Mouse (Mus musculus): Measurements from ENCODE around the gene Psmd11. TPM values are rescaled to one million over a fixed set of nuclear protein-coding genes. Genes with fewer than 3 reads are reported as not detected.
A peak's percentile ranks its signal among the peaks of the same experiment; 100 is the strongest.

The Psmd11 gene
- polyA plus RNA-seq, 1 experiment from 2014 or later: 233 TPM

DNA sequence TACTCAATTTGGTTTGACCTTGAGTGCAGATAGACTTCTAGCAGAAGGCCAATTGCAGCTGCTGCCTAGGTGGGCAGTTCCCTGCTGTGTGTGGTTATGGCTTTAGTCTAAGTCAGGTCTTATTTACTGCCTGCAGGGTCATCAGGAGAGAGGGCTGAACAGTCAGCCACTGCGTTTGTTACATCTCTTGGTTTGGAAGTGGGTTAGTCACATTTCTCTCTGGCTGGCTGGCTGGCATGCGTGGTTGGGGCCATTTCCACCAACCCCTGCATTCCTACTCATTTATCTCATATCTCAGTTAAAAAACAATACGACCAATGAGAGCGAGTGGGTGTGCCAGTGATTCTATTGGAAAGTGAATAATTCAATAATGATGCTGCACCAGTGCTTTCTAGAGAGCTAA, 71.1 kb downstream of the Psmd11 start:
- Histone ChIP-seq H3K4me2 (no peak overlapping the region), H3K4me3 (no peak overlapping the region), H3K27ac (no peak overlapping the region), H3K36me3 (no peaks in the 10 kb centered on the region), H3K4me1 (peaks cover 13% of the 10 kb centered on the region), H3K27me3 (replicated peaks) (no peaks in the 10 kb centered on the region), H3K9me3 (replicated peaks) (no peaks in the 10 kb centered on the region), H3K9ac (no peak overlapping the region)
- 62% methylated on average over 4 of the region's 4 CpGs for WGBS (ENCODE audit: insufficient replicate concordance)
- no peak for ATAC-seq

DNA sequence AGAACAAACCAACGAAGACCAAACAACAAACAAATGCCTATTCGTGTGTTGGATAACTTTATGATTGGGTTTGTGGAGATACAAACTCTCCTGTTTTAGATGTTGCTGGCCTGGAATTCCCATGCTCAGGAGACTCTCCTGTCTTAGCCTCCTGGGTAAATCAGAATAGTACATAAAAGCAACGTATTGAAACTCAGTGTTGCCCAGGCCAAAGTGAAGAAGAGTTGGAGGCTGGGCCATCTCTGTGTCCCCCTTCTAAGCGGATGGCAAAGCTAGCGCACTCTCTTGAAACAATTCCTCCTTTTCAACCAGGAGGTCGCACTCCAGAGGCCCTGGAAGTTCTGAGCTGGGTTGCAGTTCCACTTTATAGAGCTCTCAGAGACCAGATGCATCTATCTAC, 74.9 kb downstream of the Psmd11 start:
- Histone ChIP-seq H3K27ac (no peak overlapping the region), H3K4me1 (peaks cover 18% of the 10 kb centered on the region), H3K36me3 (no peaks in the 10 kb centered on the region), H3K4me3 (no peak overlapping the region), H3K4me2 (no peak overlapping the region), H3K9ac (no peak overlapping the region), H3K9me3 (replicated peaks) (no peaks in the 10 kb centered on the region), H3K27me3 (replicated peaks) (no peaks in the 10 kb centered on the region)
- 72% methylated on average over 6 of the region's 6 CpGs for WGBS (ENCODE audit: insufficient replicate concordance)
- ATAC-seq: no peak

DNA sequence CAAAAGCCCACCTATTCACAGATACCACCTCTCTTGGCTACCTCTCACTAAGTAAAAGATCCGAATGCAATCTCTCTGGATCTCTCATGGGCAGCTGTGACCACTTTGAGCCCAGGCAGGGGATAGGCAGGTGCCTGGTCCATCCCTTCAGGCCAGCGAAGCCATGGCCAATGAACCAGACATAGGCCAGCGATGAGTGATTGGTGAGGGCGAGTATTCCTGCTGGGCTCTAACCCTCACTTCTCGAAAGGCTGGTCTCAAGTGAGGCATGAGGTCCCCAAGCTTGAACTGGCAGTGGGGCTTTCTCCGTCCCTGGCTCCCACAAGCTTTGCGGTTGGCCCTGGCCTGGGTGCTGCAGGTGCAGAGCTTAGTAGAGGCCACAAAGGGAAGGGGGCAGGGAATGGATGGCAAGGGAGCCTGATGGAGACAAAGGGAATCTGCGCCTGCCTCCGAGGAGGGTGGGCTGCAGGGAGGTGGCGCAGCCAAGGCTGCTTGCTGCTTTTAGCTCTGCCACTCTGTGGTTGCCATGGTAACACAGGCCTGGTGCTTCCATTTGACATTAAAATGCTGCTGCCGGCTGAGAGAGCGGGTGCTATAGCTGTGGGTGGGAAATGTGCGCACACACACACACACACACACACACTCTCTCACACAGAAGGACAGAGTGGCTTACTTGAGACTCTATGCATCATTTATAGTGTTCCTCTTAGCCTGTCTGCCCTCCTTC, 75.5 kb downstream of the Psmd11 start:
- no peak for ATAC-seq

DNA sequence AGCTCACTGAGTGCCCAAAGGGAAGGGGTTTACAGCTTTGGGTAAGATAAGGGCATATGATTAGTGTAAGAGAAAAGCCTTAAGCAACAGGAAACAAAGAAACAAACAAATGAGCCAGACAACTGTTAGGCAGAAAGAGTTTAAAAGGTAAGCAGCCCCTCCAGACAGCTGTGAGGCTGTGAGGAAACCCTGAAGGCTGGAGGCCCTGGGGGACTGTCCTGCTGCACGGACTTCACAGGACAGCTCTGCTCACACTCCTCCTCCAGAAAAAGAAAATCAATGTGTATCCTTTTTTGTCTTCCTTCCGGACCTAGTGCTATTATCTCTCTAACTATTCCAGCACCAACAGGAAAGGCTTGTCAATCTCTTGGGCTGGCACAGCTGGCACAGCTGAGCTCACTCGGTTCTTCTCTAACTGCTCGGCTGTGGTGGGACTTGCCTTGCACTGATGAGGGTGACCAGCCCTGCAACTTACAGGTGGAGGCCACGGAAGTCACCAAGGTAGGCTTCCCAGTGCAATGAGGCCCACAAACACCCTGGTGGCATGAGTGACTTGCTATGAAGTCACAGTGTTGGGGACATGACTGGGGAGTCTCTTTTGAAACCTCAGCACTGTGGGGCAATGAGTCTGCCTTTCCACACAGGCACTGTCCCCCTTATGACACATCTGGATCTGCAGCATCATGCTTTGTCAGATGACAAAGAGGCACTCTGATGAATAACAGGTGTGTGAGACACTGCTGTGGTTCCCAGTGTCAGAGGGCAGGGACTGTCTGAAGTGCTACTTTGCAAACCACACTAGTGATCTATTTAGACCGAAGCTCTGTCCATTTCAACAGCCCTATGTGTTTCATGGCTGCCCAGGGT, 76.3 kb downstream of the Psmd11 start:
- no peak overlapping the region for H3K4me3 ChIP-seq
- H3K9me3 ChIP-seq (replicated peaks): no peaks in the 10 kb centered on the region
- no peak overlapping the region for H3K27ac ChIP-seq
- peaks cover 6% of the 10 kb centered on the region; the same call in 1 of the 2 replicates for H3K27me3 ChIP-seq (replicated peaks)
- ATAC-seq: no peak
- no peak overlapping the region for H3K9ac ChIP-seq
- 34% methylated on average over 6 of the region's 6 CpGs for WGBS (ENCODE audit: insufficient replicate concordance)
- H3K36me3 ChIP-seq: no peaks in the 10 kb centered on the region
- no peak overlapping the region for H3K4me2 ChIP-seq
- peaks cover 21% of the 10 kb centered on the region for H3K4me1 ChIP-seq

More for the DNA sequence above, 75.5 kb downstream of the Psmd11 start:
- Histone ChIP-seq H3K4me1 (peaks cover 22% of the 10 kb centered on the region), H3K4me2 (no peak overlapping the region), H3K36me3 (no peaks in the 10 kb centered on the region), H3K9me3 (replicated peaks) (no peaks in the 10 kb centered on the region), H3K27ac (no peak overlapping the region), H3K9ac (no peak overlapping the region), H3K27me3 (replicated peaks) (0 out of 2 replicates have a peak, but pooled peaks cover under 1% of the 10 kb centered on the region), H3K4me3 (no peak overlapping the region)
- WGBS (ENCODE audit: insufficient replicate concordance): 54% methylated on average over 13 of the region's 13 CpGs

GRCm38 (mm10) chr11:80505581-80505980, 77.2 kb downstream of the Psmd11 start:
- no peak overlapping the region for H3K9ac ChIP-seq
- peaks cover 20% of the 10 kb centered on the region; the same call in 1 of the 2 replicates for H3K4me1 ChIP-seq
- H3K36me3 ChIP-seq: no peaks in the 10 kb centered on the region
- ATAC-seq: no peak
- no peak overlapping the region for H3K4me3 ChIP-seq
- no peak overlapping the region for H3K27ac ChIP-seq
- H3K9me3 ChIP-seq (replicated peaks): no peaks in the 10 kb centered on the region
- no peak overlapping the region for H3K4me2 ChIP-seq
- 77% methylated on average over 3 of the region's 3 CpGs for WGBS (ENCODE audit: insufficient replicate concordance)
- peaks cover 10% of the 10 kb centered on the region; the same call in 1 of the 2 replicates for H3K27me3 ChIP-seq (replicated peaks)

- H3K27ac ChIP-seq: no peak overlapping the region
- H3K4me3 ChIP-seq: no peak overlapping the region
- no peaks in the 10 kb centered on the region for H3K36me3 ChIP-seq
- no peak overlapping the region for H3K9ac ChIP-seq
- ATAC-seq: no peak
- peaks cover 10% of the 10 kb centered on the region; the same call in 1 of the 2 replicates for H3K27me3 ChIP-seq (replicated peaks)
- H3K9me3 ChIP-seq (replicated peaks): no peaks in the 10 kb centered on the region
- no peak overlapping the region for H3K4me2 ChIP-seq
- peaks cover 20% of the 10 kb centered on the region; the same call in 1 of the 2 replicates for H3K4me1 ChIP-seq
Measured at GRCm38 (mm10) chr11:80506483-80506882, 78.1 kb downstream of the Psmd11 start.

GRCm38 (mm10) chr11:80507791-80508190, 79.4 kb downstream of the Psmd11 start:
- Histone ChIP-seq H3K4me1 (peaks cover 20% of the 10 kb centered on the region; the same call in 1 of the 2 replicates), H3K9ac (no peak overlapping the region), H3K4me3 (no peak overlapping the region), H3K4me2 (no peak overlapping the region), H3K27me3 (replicated peaks) (peaks cover 10% of the 10 kb centered on the region; the same call in 1 of the 2 replicates), H3K9me3 (replicated peaks) (no peaks in the 10 kb centered on the region), H3K36me3 (no peaks in the 10 kb centered on the region), H3K27ac (no peak overlapping the region)
- ATAC-seq: no peak
- WGBS (ENCODE audit: insufficient replicate concordance): 62% methylated on average over 5 of the region's 6 CpGs

DNA sequence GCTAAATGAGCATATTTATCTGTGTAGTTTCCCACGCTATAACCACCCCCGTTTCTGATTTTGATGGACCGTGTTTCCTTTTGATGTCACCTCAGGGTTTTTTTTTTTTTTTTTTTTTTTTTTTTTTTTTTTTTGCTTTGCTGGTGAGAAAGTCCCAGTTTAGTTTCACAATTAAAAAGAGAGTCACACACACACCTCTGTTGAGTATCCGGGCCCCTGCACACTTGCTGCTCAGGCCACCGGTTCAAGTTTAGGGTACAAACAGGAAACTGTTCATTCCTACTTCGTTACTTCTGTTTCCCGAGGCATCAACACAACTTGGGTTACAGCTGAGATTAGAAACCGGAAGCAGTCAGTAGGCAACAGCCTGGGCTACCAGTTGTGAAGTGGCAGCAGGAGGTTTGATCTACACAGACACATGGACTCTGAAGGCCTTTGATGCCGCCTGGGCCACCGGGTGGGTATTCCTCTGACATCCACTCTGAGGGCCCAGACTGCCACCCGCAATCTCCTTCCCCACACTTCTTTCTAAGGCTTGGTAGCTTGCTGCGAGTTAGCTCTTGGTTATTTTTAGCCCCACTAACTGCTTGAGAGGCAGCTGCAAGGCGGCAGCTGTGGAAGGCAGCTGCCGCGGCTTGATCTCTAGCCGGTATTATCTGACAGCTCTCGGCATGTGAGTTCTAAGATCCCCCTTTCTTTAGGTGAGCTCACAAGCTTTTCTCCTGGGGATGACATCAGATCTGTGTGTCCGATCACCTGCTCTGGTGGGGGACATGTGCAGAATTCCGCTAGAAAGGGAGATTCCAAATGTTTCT, 80.2 kb downstream of the Psmd11 start:
- Histone ChIP-seq H3K4me3 (no peak overlapping the region), H3K9ac (no peak overlapping the region)
- WGBS (ENCODE audit: insufficient replicate concordance): 15% methylated on average over 19 of the region's 19 CpGs

DNA sequence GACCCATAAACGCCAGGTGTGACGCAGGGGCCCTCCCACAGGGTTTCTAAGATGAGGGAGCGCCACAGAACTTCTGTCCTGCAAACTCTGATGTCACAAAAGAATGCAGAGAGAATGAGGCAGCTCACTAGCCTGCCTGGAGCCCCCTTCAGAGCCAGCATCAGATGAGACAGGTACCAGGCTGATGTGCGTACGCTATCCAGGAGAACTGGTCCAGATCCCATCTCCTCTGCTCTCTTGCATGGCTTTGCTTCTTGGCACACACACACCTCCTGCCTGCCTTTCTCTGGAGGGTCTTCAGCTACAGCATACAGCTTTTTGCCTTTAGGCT, 80.7 kb downstream of the Psmd11 start:
- Histone ChIP-seq H3K9ac (no peak overlapping the region), H3K36me3 (no peaks in the 10 kb centered on the region), H3K4me3 (no peak overlapping the region), H3K4me1 (peaks cover 16% of the 10 kb centered on the region; the same call in 1 of the 2 replicates), H3K9me3 (replicated peaks) (no peaks in the 10 kb centered on the region), H3K27me3 (replicated peaks) (peaks cover 10% of the 10 kb centered on the region; the same call in 1 of the 2 replicates), H3K27ac (no peak overlapping the region), H3K4me2 (peak overlapping the region; percentile 27; the same call in 1 of the 2 replicates)
- WGBS (ENCODE audit: insufficient replicate concordance): 65% methylated on average over 5 of the region's 5 CpGs
- ATAC-seq: no peak

More for the DNA sequence above, 80.2 kb downstream of the Psmd11 start:
- Histone ChIP-seq H3K27ac (no peak overlapping the region), H3K9me3 (replicated peaks) (no peaks in the 10 kb centered on the region), H3K4me1 (peaks cover 20% of the 10 kb centered on the region; the same call in 1 of the 2 replicates), H3K27me3 (replicated peaks) (peaks cover 10% of the 10 kb centered on the region; the same call in 1 of the 2 replicates), H3K36me3 (no peaks in the 10 kb centered on the region), H3K4me2 (peak overlapping the region; percentile 27)
- no peak for ATAC-seq

- WGBS (ENCODE audit: insufficient replicate concordance): 74% methylated on average over 10 of the region's 10 CpGs
- Histone ChIP-seq H3K36me3 (no peaks in the 10 kb centered on the region), H3K27me3 (replicated peaks) (peaks cover 10% of the 10 kb centered on the region; the same call in 1 of the 2 replicates), H3K9ac (no peak overlapping the region), H3K27ac (no peak overlapping the region), H3K4me3 (no peak overlapping the region), H3K4me2 (no peak overlapping the region), H3K9me3 (replicated peaks) (no peaks in the 10 kb centered on the region), H3K4me1 (peaks cover 13% of the 10 kb centered on the region; the same call in 1 of the 2 replicates)
- ATAC-seq: no peak
Measured at GRCm38 (mm10) chr11:80510124-80510523, 81.7 kb downstream of the Psmd11 start.

DNA sequence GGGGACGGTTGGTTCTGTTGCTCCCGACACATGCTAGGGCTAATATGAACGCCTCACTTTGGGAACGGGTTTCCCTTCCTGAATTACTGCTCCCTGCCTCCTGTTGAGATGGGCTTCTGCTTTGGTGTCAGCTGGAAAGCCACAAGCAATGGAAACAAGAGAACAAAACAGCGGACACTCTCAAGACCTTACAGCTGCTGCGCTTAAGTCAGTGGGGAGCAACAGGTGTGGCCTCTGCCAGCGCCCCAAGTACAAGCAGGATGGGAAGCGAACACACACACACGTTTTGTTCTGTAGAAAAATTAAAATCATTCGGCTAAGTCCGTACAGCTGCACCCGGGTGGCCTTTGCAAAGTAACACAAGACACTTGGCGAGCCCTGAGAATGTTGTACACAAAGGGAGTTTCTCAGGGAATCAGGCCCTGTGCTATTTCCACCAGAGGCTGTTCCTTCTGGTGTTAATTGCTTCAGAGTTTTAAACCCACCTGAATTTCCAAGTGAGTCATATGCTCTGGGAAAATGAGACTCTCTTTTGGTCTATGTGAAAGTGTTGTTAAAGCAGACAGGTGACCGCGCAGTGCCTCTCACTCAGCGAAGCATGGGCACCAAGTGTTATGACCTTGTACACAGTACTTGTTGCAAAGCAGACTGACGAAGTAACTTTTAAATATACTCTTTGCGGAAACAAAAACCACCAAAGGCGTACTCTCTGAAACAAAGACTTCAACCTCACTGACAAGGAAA, 84.1 kb downstream of the Psmd11 start:
- no peak overlapping the region for H3K9ac ChIP-seq
- H3K4me1 ChIP-seq: peaks cover 13% of the 10 kb centered on the region; the same call in 1 of the 2 replicates
- no peaks in the 10 kb centered on the region for H3K36me3 ChIP-seq
- H3K4me2 ChIP-seq: no peak overlapping the region
- 78% methylated on average over 19 of the region's 19 CpGs for WGBS (ENCODE audit: insufficient replicate concordance)
- H3K4me3 ChIP-seq: no peak overlapping the region
- peaks cover 10% of the 10 kb centered on the region; the same call in 1 of the 2 replicates for H3K27me3 ChIP-seq (replicated peaks)
- H3K27ac ChIP-seq: no peak overlapping the region
- H3K9me3 ChIP-seq (replicated peaks): no peaks in the 10 kb centered on the region
- no peak for ATAC-seq
